Mouse (Mus musculus) CH12.LX (cell line): ENCODE measurements around the gene Bspry. TPM values are rescaled to one million over a fixed set of nuclear protein-coding genes. Genes with fewer than 3 reads are reported as not detected.
A peak's percentile ranks its signal among the peaks of the same experiment; 100 is the strongest.

Experiments used
- DNase-seq: peaks from one replicate; pipeline ENCODE4 v3.0.0-alpha.2; 2013; ENCODE audit errors: extremely low read depth
- H3K27ac ChIP-seq: 2 replicates; pipeline ENCODE4 v1.5.1; 2012; ENCODE audit warnings: low read depth, mild to moderate bottlenecking, control low read depth, moderate library complexity; ENCODE audit not compliant: insufficient read depth
- H3K27me3 ChIP-seq: replicated peaks from 2 replicates; pipeline ENCODE3; 2012; ENCODE audit warnings: inconsistent platforms
- H3K36me3 ChIP-seq, 2 experiments: replicated peaks in 1 of 2; 2 replicates each; pipeline versions ENCODE3 to v1.6.1; 2012; ENCODE audit warnings: inconsistent platforms in 1 of 2, low read length in 1 of 2, mild to moderate bottlenecking in 1 of 2, mixed read lengths in 1 of 2, moderate library complexity in 1 of 2; ENCODE audit not compliant: control insufficient read depth in 1 of 2, insufficient read depth in 1 of 2
- H3K4me1 ChIP-seq, 2 experiments: 2 replicates each; pipeline ENCODE4 v1.6.1; 2012; ENCODE audit warnings: inconsistent platforms in 1 of 2, moderate library complexity in 1 of 2; ENCODE audit not compliant: insufficient read depth in 2 of 2, control insufficient read depth in 1 of 2
- H3K4me2 ChIP-seq: 2 replicates; pipeline ENCODE4 v1.6.1; 2012; ENCODE audit warnings: low read depth, mild to moderate bottlenecking, control low read depth; ENCODE audit not compliant: poor library complexity, insufficient read depth, severe bottlenecking
- H3K4me3 ChIP-seq, 3 experiments: fragments of 150-350 bp in 1 of 3; sonication (generic) in 1 of 3; replicated peaks in 1 of 3; 2 replicates each; pipeline versions ENCODE3 to v1.5.1; 2011 to 2012; ENCODE audit warnings: low read depth in 2 of 3, low read length in 2 of 3, mild to moderate bottlenecking in 2 of 3, moderate library complexity in 2 of 3, control low read depth in 1 of 3, improper control_type of control experiment in 1 of 3, inconsistent platforms in 1 of 3, mixed read lengths in 1 of 3; ENCODE audit not compliant: poor library complexity in 1 of 3
- H3K79me2 ChIP-seq: replicated peaks from 2 replicates; pipeline ENCODE4 v1.6.1; 2012; ENCODE audit warnings: mild to moderate bottlenecking, moderate library complexity; ENCODE audit not compliant: control insufficient read depth, poor library complexity, insufficient read depth, severe bottlenecking; ENCODE audit errors: extremely low read depth
- H3K9ac ChIP-seq: 2 replicates; pipeline ENCODE4 v1.6.1; 2012; ENCODE audit warnings: low read depth, mild to moderate bottlenecking, control low read depth, moderate library complexity; ENCODE audit not compliant: insufficient read depth
- H3K9me3 ChIP-seq: replicated peaks from 2 replicates; pipeline ENCODE3; 2012; ENCODE audit warnings: low read length, inconsistent platforms, mixed read lengths
- BHLHE40 ChIP-seq: IDR thresholded peaks from 2 replicates; pipeline ENCODE4 v1.6.1; 2011; ENCODE audit warnings: mild to moderate bottlenecking, low read depth, low read length, improper control_type of control experiment
- CHD1 ChIP-seq: IDR thresholded peaks from 2 replicates; pipeline ENCODE4 v1.6.1; 2012; ENCODE audit warnings: low read depth, low read length, improper control_type of control experiment, inconsistent platforms
- ELF1 ChIP-seq: IDR thresholded peaks from 2 replicates; pipeline ENCODE4 v1.6.1; 2014; ENCODE audit warnings: low read depth, mild to moderate bottlenecking, inconsistent platforms, low read length, improper control_type of control experiment
- EP300 ChIP-seq: IDR thresholded peaks from 2 replicates; pipeline ENCODE4 v1.6.1; 2011; ENCODE audit warnings: low read length, improper control_type of control experiment
- GABPA ChIP-seq: IDR thresholded peaks from 2 replicates; pipeline ENCODE4 v1.6.1; 2012; ENCODE audit warnings: low read depth, low read length, improper control_type of control experiment, inconsistent platforms; ENCODE audit not compliant: insufficient replicate concordance
- IRF4 ChIP-seq: IDR thresholded peaks from 2 replicates; pipeline ENCODE4 v1.6.1; 2014; ENCODE audit warnings: low read depth, mild to moderate bottlenecking, inconsistent platforms, low read length, improper control_type of control experiment
- MAFK ChIP-seq: IDR thresholded peaks from 2 replicates; pipeline ENCODE4 v1.6.1; 2011; ENCODE audit warnings: low read length, improper control_type of control experiment; ENCODE audit not compliant: insufficient replicate concordance
- MAX ChIP-seq: IDR thresholded peaks from 2 replicates; pipeline ENCODE4 v1.6.1; 2011; ENCODE audit warnings: low read length, improper control_type of control experiment
- MAZ ChIP-seq: IDR thresholded peaks from 2 replicates; pipeline ENCODE4 v1.6.1; 2012; ENCODE audit warnings: low read depth, mild to moderate bottlenecking, inconsistent platforms, low read length, improper control_type of control experiment, moderate library complexity
- MEF2A ChIP-seq: IDR thresholded peaks from 2 replicates; pipeline ENCODE4 v1.6.1; 2014; ENCODE audit warnings: low read depth, mild to moderate bottlenecking, inconsistent platforms, low read length, improper control_type of control experiment, borderline replicate concordance
- MXI1 ChIP-seq: IDR thresholded peaks from 2 replicates; pipeline ENCODE4 v1.6.1; 2011; ENCODE audit warnings: mild to moderate bottlenecking, low read depth, low read length, improper control_type of control experiment
- MYC ChIP-seq: IDR thresholded peaks from 2 replicates; pipeline ENCODE4 v1.6.1; 2011; ENCODE audit warnings: low read depth, mild to moderate bottlenecking, improper control_type of control experiment, low read length
- PAX5 ChIP-seq: IDR thresholded peaks from 2 replicates; pipeline ENCODE4 v1.6.1; 2012; ENCODE audit warnings: low read length, inconsistent platforms, mixed read lengths
- POLR2A ChIP-seq: IDR thresholded peaks from 2 replicates; pipeline ENCODE4 v1.6.1; 2011; ENCODE audit warnings: low read depth, mild to moderate bottlenecking, improper control_type of control experiment, low read length
- POLR2AphosphoS2 ChIP-seq: IDR thresholded peaks from 2 replicates; pipeline ENCODE4 v1.6.1; 2011; ENCODE audit warnings: low read depth, low read length, improper control_type of control experiment
- RCOR1 ChIP-seq: conservative IDR thresholded peaks from 2 replicates; pipeline ENCODE4 v1.6.1; 2012; ENCODE audit warnings: low read depth, mild to moderate bottlenecking, inconsistent platforms, low read length, improper control_type of control experiment
- SIN3A ChIP-seq: IDR thresholded peaks from 2 replicates; pipeline ENCODE4 v1.6.1; 2012; ENCODE audit warnings: low read length, improper control_type of control experiment, inconsistent platforms
- SMC3 ChIP-seq: IDR thresholded peaks from 2 replicates; pipeline ENCODE4 v1.6.1; 2011; ENCODE audit warnings: low read depth, low read length, improper control_type of control experiment
- TBP ChIP-seq: conservative IDR thresholded peaks from 2 replicates; pipeline ENCODE4 v1.6.1; 2011; ENCODE audit warnings: low read depth, low read length, improper control_type of control experiment
- USF1 ChIP-seq: IDR thresholded peaks from 2 replicates; pipeline ENCODE4 v1.6.1; 2014; ENCODE audit warnings: low read depth, mild to moderate bottlenecking, inconsistent platforms, low read length, improper control_type of control experiment
- ZMIZ1 ChIP-seq: IDR thresholded peaks from 2 replicates; pipeline ENCODE4 v1.6.1; 2012; ENCODE audit warnings: low read depth, mild to moderate bottlenecking, inconsistent platforms, low read length, improper control_type of control experiment
- ZNF384 ChIP-seq: IDR thresholded peaks from 2 replicates; pipeline ENCODE4 v1.6.1; 2012; ENCODE audit warnings: low read depth, low read length, improper control_type of control experiment, inconsistent platforms
- dilution Hi-C: fragments of 300-500 bp; cut with MboI; formaldehyde crosslinking; loops from 2 replicates; pipeline ENCODE4 v1.14.3; 2020; ENCODE audit warnings: low sequenced_read_pairs; ENCODE audit not compliant: extremely low pct_unique_long_range_greater_than_20kb, extremely low pct_ligation_motif_present
- in situ Hi-C: fragments of 300-500 bp; cut with MboI; formaldehyde crosslinking; loops from 3 replicates; pipeline ENCODE4 v1.14.3; 2019; ENCODE audit warnings: low sequenced_read_pairs, low pct_ligation_motif_present, low pct_unique_long_range_greater_than_20kb, mixed read lengths
- polyA plus RNA-seq: library from polyadenylated mRNA; unstranded; fragments of >175 nt; gene quantifications from 2 replicates; pipeline ENCODE4 v1.2.1, GENCODE M21; 2012; ENCODE audit warnings: low read depth; ENCODE audit not compliant: insufficient read length
- total RNA-seq, 2 experiments: library from RNA; depleted of rRNA; stranded (reverse); fragments of 300-350 nt in 1 of 2; fragments of >200 nt in 1 of 2; gene quantifications; 2 replicates each; pipeline ENCODE4 v1.2.3; 2012 to 2014

Gene Bspry
- total and polyA plus RNA-seq, 3 experiments: 0.86 to 1.2 (median 1.1) TPM

- no peak for DNase-seq
- Histone ChIP-seq H3K4me1 (peaks cover 8 to 49% of the 10 kb centered on the region in 2 experiments; a peak in 3 of 4 replicates), H3K27ac (peak within 1 kb of the TSS; percentile 85), H3K9me3 (no peaks in the 10 kb centered on the region), H3K27me3 (no peaks in the 10 kb centered on the region), H3K9ac (peak within 1 kb of the TSS; percentile 1; the same call in 1 of the 2 replicates), H3K36me3 (no peaks in the 10 kb centered on the region), H3K4me3 (peak within 1 kb of the TSS; percentile 9 to 30 (median 26)), H3K4me2 (peak within 1 kb of the TSS; percentile 88), H3K79me2 (no peaks in the 10 kb centered on the region)
- in situ Hi-C loops: no loop called here
- dilution Hi-C loops: no loop called here
- no peak for TF ChIP-seq SMC3
- TF ChIP-seq ELF1: no peak
These were observed 44.8 kb upstream of the Bspry start, which contains the start of gene Rnf183 for GRCm38 (mm10) chr4:62435081-62435480. Gene Rnf183, minus strand, starts transcription at chr4:62435252.

DNA sequence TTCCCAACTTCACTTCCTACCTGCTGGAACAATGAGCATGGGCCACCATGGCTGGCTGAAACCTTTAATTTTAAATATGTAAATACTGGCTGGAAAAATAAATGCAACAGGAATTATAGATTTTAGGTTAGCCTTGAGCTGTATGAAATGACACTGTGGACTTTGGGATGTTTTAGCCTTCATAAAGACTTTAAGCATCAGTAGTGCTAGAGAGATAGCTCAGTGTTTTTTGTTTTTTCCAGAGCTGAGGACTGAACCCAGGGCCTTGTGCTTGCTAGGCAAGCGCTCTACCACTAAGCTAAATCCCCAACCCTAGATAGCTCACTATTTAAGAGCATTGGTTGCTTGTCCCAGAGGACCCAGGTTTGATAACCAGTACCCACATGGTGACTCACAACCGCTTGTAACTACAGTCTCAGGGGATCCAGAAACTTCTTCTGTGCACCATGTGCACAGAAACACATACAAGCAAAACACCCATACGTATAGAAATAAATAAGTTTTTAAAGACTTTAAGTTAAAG, 42.5 kb upstream of the Bspry start:
- Histone ChIP-seq H3K27me3 (no peaks in the 10 kb centered on the region), H3K36me3 (no peaks in the 10 kb centered on the region), H3K4me2 (no peak overlapping the region), H3K9ac (no peak overlapping the region), H3K27ac (no peak overlapping the region), H3K9me3 (peaks cover under 1% of the 10 kb centered on the region), H3K79me2 (no peaks in the 10 kb centered on the region), H3K4me1 (peaks cover 0 to 30% of the 10 kb centered on the region in 2 experiments; a peak in 3 of 4 replicates), H3K4me3 (no peak overlapping the region)
- peak; percentile 74 for DNase-seq
- dilution Hi-C loops (no loop called here), in situ Hi-C loops (no loop called here)
- TF ChIP-seq IRF4 (no peak), MAFK (peak; percentile 70; the same call in 1 of the 2 replicates), MXI1 (no peak), TBP (peak; percentile 99), BHLHE40 (no peak), CHD1 (no peak), PAX5 (no peak), ZMIZ1 (no peak), ELF1 (peak; percentile 80)

GRCm38 (mm10) chr4:62437871-62438270, 42.0 kb upstream of the Bspry start:
- Histone ChIP-seq H3K27me3 (no peaks in the 10 kb centered on the region), H3K4me2 (no peak overlapping the region), H3K4me3 (no peak overlapping the region), H3K9ac (no peak overlapping the region), H3K27ac (no peak overlapping the region), H3K36me3 (no peaks in the 10 kb centered on the region), H3K79me2 (no peaks in the 10 kb centered on the region), H3K9me3 (peaks cover 2% of the 10 kb centered on the region), H3K4me1 (peaks cover 0 to 30% of the 10 kb centered on the region in 2 experiments; a peak in 3 of 4 replicates)
- TF ChIP-seq IRF4 (no peak), POLR2AphosphoS2 (no peak), EP300 (no peak), SIN3A (no peak), SMC3 (no peak), RCOR1 (no peak), MYC (no peak), CHD1 (no peak), ZNF384 (no peak; the same call in 1 of the 2 replicates), MAX (no peak), POLR2A (no peak), MEF2A (no peak), MAZ (no peak), TBP (no peak), ZMIZ1 (no peak), GABPA (no peak), PAX5 (no peak), USF1 (no peak)
- no peak for DNase-seq
- in situ Hi-C loops: no loop called here
- dilution Hi-C loops: no loop called here
